Mouse (Mus musculus): ENCODE data around the gene Tox3. TPM values are rescaled to one million over a fixed set of nuclear protein-coding genes. Genes with fewer than 3 reads are reported as not detected.

Tox3 gene
- polyA plus RNA-seq, 1 experiment = not detected

DNA sequence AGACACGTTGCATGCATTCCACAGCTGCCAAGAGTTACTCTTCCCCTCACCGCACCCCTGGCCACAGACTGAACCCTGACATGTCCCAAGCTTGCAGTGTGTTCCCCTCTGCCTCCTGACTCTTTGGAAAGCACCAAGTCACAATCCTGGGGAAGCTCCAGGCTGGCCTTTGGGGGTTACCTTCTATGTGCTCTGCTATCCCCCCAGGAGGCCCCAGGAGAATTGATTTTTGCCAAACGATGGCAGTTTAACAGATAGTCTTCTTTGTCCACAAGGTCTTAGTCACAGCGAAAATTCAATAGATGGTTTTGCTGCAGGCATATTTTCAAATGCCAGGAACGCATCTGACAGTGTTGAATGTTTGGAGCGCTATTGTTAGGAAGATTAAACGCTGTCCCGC is 115.6 kb downstream of the Tox3 start:
- Histone ChIP-seq H3K27me3 (ENCODE audit: control insufficient read depth, insufficient read depth, insufficient read length) (no peaks in the 10 kb centered on the region), H3K4me3 (ENCODE audit: insufficient read depth, poor library complexity, severe bottlenecking) (no peak overlapping the region), H3K36me3 (ENCODE audit: control insufficient read depth, insufficient read depth) (no peaks in the 10 kb centered on the region), H3K79me3 (ENCODE audit: low read depth) (no peaks in the 10 kb centered on the region), H3K79me2 (ENCODE audit: control insufficient read depth, insufficient read depth) (no peaks in the 10 kb centered on the region), H3ac (ENCODE audit: control insufficient read depth, insufficient read length, low read depth) (no peak overlapping the region)
- no peak for TF ChIP-seq CEBPB (IDR thresholded peaks at IDR 0.05; ENCODE audit: low read depth)
- no peak for TF ChIP-seq FOSL1 (IDR thresholded peaks at IDR 0.05; ENCODE audit: insufficient read depth, low read length, poor library complexity, severe bottlenecking)
- TF ChIP-seq USF1 (IDR thresholded peaks at IDR 0.05; ENCODE audit: low read depth) = no peak
- TF ChIP-seq MYOG (IDR thresholded peaks at IDR 0.05; ENCODE audit: control insufficient read depth, extremely low read depth, insufficient read length) = no peak
- TF ChIP-seq MYOD1 (IDR thresholded peaks at IDR 0.05; ENCODE audit: control insufficient read depth, insufficient read length, low read depth) = no peak

DNA sequence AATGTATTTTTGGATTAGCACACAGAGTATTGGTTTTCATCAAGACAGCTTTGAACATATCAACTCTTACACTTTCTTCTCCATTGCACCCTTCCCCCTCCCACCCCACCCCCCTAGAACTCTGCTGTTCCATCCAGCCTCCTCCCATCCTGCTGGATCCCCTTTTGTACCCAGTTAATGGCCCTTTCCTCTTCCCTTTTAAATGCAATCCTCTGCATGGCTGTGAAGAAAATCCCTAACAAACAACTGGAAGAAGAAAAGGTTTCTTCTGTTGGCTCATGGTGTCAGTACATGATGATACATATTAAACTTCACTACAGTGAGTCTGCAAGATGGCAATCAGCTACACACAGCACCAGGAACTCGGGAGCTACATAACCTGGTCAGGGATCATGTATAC is 124.0 kb downstream of the Tox3 start:
- Histone ChIP-seq H3K27me3 (ENCODE audit: control insufficient read depth, insufficient read depth, insufficient read length) (no peaks in the 10 kb centered on the region), H3K79me3 (ENCODE audit: low read depth) (no peaks in the 10 kb centered on the region), H3ac (ENCODE audit: control insufficient read depth, insufficient read length, low read depth) (no peak overlapping the region), H3K79me2 (ENCODE audit: control insufficient read depth, insufficient read depth) (no peaks in the 10 kb centered on the region), H3K4me3 (ENCODE audit: insufficient read depth, poor library complexity, severe bottlenecking) (no peak overlapping the region), H3K36me3 (ENCODE audit: control insufficient read depth, insufficient read depth) (no peaks in the 10 kb centered on the region)
- TF ChIP-seq MAX (IDR thresholded peaks at IDR 0.05) = no peak
- TF ChIP-seq CEBPB (IDR thresholded peaks at IDR 0.05; ENCODE audit: low read depth) = no peak
- TF ChIP-seq MYOG (IDR thresholded peaks at IDR 0.05; ENCODE audit: control insufficient read depth, extremely low read depth, insufficient read length) = no peak
- no peak for TF ChIP-seq USF1 (IDR thresholded peaks at IDR 0.05; ENCODE audit: low read depth)
- TF ChIP-seq MYOD1 (IDR thresholded peaks at IDR 0.05; ENCODE audit: control insufficient read depth, insufficient read length, low read depth) = no peak
- no peak for TF ChIP-seq CTCF (IDR thresholded peaks at IDR 0.05; ENCODE audit: control insufficient read depth, insufficient read depth, insufficient read length)
- TF ChIP-seq FOSL1 (IDR thresholded peaks at IDR 0.05; ENCODE audit: insufficient read depth, low read length, poor library complexity, severe bottlenecking) = no peak

DNA sequence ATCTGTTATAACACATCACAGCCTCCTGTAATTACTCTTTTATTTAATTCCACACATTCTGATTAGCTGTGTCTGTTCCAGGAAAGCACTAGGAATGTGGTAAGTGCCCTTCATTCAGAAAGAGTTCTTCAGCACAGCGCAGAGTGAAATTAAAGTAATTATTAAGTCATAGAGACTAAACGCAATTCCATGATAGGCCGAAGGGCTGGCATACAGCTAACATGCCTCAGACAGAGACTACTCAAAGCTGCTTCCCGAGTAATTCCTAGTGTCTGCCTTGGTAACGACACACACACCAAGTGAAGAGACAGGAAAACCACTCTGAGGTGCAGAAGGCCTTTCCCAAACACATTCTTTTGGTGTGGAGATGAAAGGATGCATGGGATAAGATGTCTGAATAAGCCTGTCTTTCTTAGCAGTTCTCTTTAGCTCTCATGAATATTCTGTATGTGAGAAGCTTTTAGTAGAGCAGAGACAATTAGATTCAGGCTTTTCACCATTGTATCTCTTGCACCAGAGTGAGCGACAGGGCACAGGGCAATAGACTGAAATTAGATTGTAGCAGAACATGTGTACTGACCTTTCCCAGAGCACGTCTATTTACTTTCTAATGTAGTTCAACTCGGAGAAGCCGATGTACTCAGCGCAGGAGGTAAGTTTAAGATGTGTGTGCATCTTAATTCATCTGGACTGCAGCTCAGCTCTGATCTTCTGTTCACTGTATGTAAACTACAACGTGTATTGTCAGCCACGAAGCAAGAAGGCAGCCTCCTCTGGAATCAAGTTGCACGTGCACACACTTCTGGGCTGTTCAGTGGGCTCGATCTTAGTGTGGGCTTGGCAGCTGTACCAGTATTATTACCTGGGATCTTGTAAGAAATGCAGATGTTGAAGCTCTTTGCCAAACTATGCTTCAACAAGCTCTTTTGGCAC is 138.8 kb downstream of the Tox3 start:
- Histone ChIP-seq H3ac (ENCODE audit: control insufficient read depth, insufficient read length, low read depth) (no peak overlapping the region), H3K79me2 (ENCODE audit: control insufficient read depth, insufficient read depth) (no peaks in the 10 kb centered on the region)
- no peak for TF ChIP-seq CEBPB (IDR thresholded peaks at IDR 0.05; ENCODE audit: low read depth)

More for the DNA sequence above, 138.8 kb downstream of the Tox3 start:
- Histone ChIP-seq H3K36me3 (ENCODE audit: control insufficient read depth, insufficient read depth) (no peaks in the 10 kb centered on the region), H3K27me3 (ENCODE audit: control insufficient read depth, insufficient read depth, insufficient read length) (no peaks in the 10 kb centered on the region), H3K4me3 (ENCODE audit: insufficient read depth, poor library complexity, severe bottlenecking) (no peak overlapping the region), H3K79me3 (ENCODE audit: low read depth) (no peaks in the 10 kb centered on the region)
